Mouse (Mus musculus) intestine, embryonic 14.5 days (tissue): ENCODE measurements around the gene Eif5. TPM values are rescaled to one million over a fixed set of nuclear protein-coding genes. Genes with fewer than 3 reads are reported as not detected.
A peak's percentile ranks its signal among the peaks of the same experiment; 100 is the strongest.

Experiments used
- ATAC-seq: fragments of 200-750 bp; cut with Nextera tagmentation; replicated peaks from 2 replicates; pipeline ENCODE4 v1.8.0; 2017; ENCODE audit warnings: low read depth, moderate number of reproducible peaks, moderate TSS enrichment, moderate library complexity; ENCODE audit not compliant: low FRiP score, low TSS enrichment
- DNase-seq: peaks from one replicate; pipeline ENCODE4 v3.0.0-alpha.2; 2018; ENCODE audit warnings: low spot score
- H3K27ac ChIP-seq: fragments of 300-500 bp; sonication (generic); 2 replicates; pipeline ENCODE4 v1.5.1; 2014; ENCODE audit warnings: low read depth, mild to moderate bottlenecking, control low read depth
- H3K27me3 ChIP-seq: fragments of 300-500 bp; sonication (generic); replicated peaks from 2 replicates; pipeline ENCODE4 v1.6.1; 2014; ENCODE audit warnings: low read length, control low read depth; ENCODE audit not compliant: control insufficient read depth, insufficient read depth
- H3K36me3 ChIP-seq: fragments of 300-500 bp; sonication (generic); 2 replicates; pipeline ENCODE4 v1.6.1; 2014; ENCODE audit warnings: low read length, control low read depth; ENCODE audit not compliant: control insufficient read depth, insufficient read depth
- H3K4me1 ChIP-seq: fragments of 300-500 bp; sonication (generic); replicated peaks from 2 replicates; pipeline ENCODE4 v1.6.1; 2014; ENCODE audit warnings: low read length, control low read depth, mixed read lengths; ENCODE audit not compliant: control insufficient read depth, insufficient read depth
- H3K4me2 ChIP-seq: fragments of 300-500 bp; sonication (generic); 2 replicates; pipeline ENCODE4 v1.6.1; 2014; ENCODE audit warnings: low read length
- H3K4me3 ChIP-seq: fragments of 300-500 bp; sonication (generic); 2 replicates; pipeline ENCODE4 v1.5.1; 2014; ENCODE audit warnings: low read depth, low read length, control low read depth, mixed read lengths
- H3K9ac ChIP-seq: fragments of 300-500 bp; sonication (generic); 2 replicates; pipeline ENCODE4 v1.6.1; 2014; ENCODE audit warnings: mild to moderate bottlenecking, low read length
- H3K9me3 ChIP-seq: fragments of 300-500 bp; sonication (generic); 2 replicates; pipeline ENCODE4 v1.6.1; 2016; ENCODE audit warnings: low read length, control low read depth; ENCODE audit not compliant: control insufficient read depth
- WGBS: fragments of 180-500 bp; shearing (Covaris S2); extraction: QIAGEN DNeasy Blood & Tissue Kit; methylation state at CpG from one replicate; pipeline ENCODE4 v1.1.7; 2014; 5-methylcytosine and 5-hydroxymethylcytosine counted together
- polyA plus RNA-seq: library from polyadenylated mRNA; unstranded; fragments of >200 nt; fragmentation: Nextera tagmentation; extraction: Ambion mirVana; gene quantifications from 2 replicates; pipeline ENCODE4 v1.2.1, GENCODE M21; 2014

Eif5 gene
- polyA plus RNA-seq, 1 experiment from 2014 or later = 505 TPM

GRCm38 (mm10) chr12:111584401-111584800 is 46.6 kb downstream of the Eif5 start:
- DNase-seq (no peak), ATAC-seq (no peak)
- WGBS = 75% methylated on average over 1 of the region's 1 CpGs
- no peak overlapping the region for H3K4me2 ChIP-seq
- H3K4me3 ChIP-seq = no peak overlapping the region
- no peaks in the 10 kb centered on the region for H3K9me3 ChIP-seq
- H3K36me3 ChIP-seq = no peaks in the 10 kb centered on the region
- H3K9ac ChIP-seq = no peak overlapping the region
- H3K4me1 ChIP-seq = no peaks in the 10 kb centered on the region
- no peaks in the 10 kb centered on the region for H3K27me3 ChIP-seq
- H3K27ac ChIP-seq = no peak overlapping the region

GRCm38 (mm10) chr12:111587252-111587651 is 49.4 kb downstream of the Eif5 start:
- no peak for DNase-seq
- Histone ChIP-seq H3K4me2 (no peak overlapping the region), H3K9ac (no peak overlapping the region), H3K9me3 (no peaks in the 10 kb centered on the region), H3K36me3 (no peaks in the 10 kb centered on the region), H3K4me3 (no peak overlapping the region), H3K27me3 (no peaks in the 10 kb centered on the region), H3K27ac (no peak overlapping the region), H3K4me1 (no peaks in the 10 kb centered on the region)
- 73% methylated on average over 12 of the region's 12 CpGs for WGBS
- peak; percentile 66 for ATAC-seq

GRCm38 (mm10) chr12:111592407-111593021 is 54.7 kb downstream of the Eif5 start:
- no peak overlapping the region for H3K9ac ChIP-seq
- peaks cover 41% of the 10 kb centered on the region for H3K36me3 ChIP-seq
- ATAC-seq (no peak), DNase-seq (no peak)
- H3K4me3 ChIP-seq = no peak overlapping the region
- H3K4me2 ChIP-seq = no peak overlapping the region
- H3K9me3 ChIP-seq = no peaks in the 10 kb centered on the region
- 83% methylated on average over 14 of the region's 14 CpGs for WGBS
- H3K27me3 ChIP-seq = no peaks in the 10 kb centered on the region
- no peaks in the 10 kb centered on the region for H3K4me1 ChIP-seq
- no peak overlapping the region for H3K27ac ChIP-seq

GRCm38 (mm10) chr12:111593775-111594174 is 56.0 kb downstream of the Eif5 start:
- no peak overlapping the region for H3K4me2 ChIP-seq

More at GRCm38 (mm10) chr12:111593775-111594174, 56.0 kb downstream of the Eif5 start:
- no peak for DNase-seq
- 85% methylated on average over 2 of the region's 2 CpGs for WGBS
- Histone ChIP-seq H3K36me3 (peaks cover 53% of the 10 kb centered on the region), H3K27ac (no peak overlapping the region), H3K9ac (no peak overlapping the region), H3K27me3 (no peaks in the 10 kb centered on the region), H3K4me1 (no peaks in the 10 kb centered on the region), H3K4me3 (no peak overlapping the region), H3K9me3 (no peaks in the 10 kb centered on the region)
- ATAC-seq = no peak

Other genes starting within 250 kb of the Eif5 start
- gene Cdc42bpb, start 160.3 kb upstream of the Eif5 start, polyA plus RNA-seq = 48.2 and 49.0 TPM in 2 replicates
- gene Lbhd2, start 131.2 kb upstream of the Eif5 start, polyA plus RNA-seq = 1.3 and 2.9 TPM in 2 replicates
- gene Exoc3l4, start 121.0 kb upstream of the Eif5 start, polyA plus RNA-seq = 8.5 and 10.2 TPM in 2 replicates
- 3.2 and 5.0 TPM in 2 replicates for gene Tnfaip2, start 95.5 kb upstream of the Eif5 start, polyA plus RNA-seq
- gene Gm266, start 52.2 kb upstream of the Eif5 start, polyA plus RNA-seq = 27.5 and 33.8 TPM in 2 replicates
- gene Mark3, start 36.5 kb downstream of the Eif5 start, polyA plus RNA-seq = 49.4 and 49.6 TPM in 2 replicates
- 787 and 806 TPM in 2 replicates for gene Ckb, start 134.3 kb downstream of the Eif5 start, polyA plus RNA-seq
- gene Trmt61a, start 140.1 kb downstream of the Eif5 start, polyA plus RNA-seq = 9.9 and 13.1 TPM in 2 replicates
- gene Bag5, start 175.2 kb downstream of the Eif5 start, polyA plus RNA-seq = 52.4 and 54.6 TPM in 2 replicates
- gene Apopt1, start 175.2 kb downstream of the Eif5 start, polyA plus RNA-seq = 57.1 and 58.2 TPM in 2 replicates
- 109 and 121 TPM in 2 replicates for gene Klc1, start 220.8 kb downstream of the Eif5 start, polyA plus RNA-seq